Mouse (Mus musculus): ENCODE results near the gene Dock7. TPM values are rescaled to one million over a fixed set of nuclear protein-coding genes. Genes with fewer than 3 reads are reported as not detected.

Gene Dock7
- total RNA-seq, 1 experiment from 2014 or later = 22.9 TPM

DNA sequence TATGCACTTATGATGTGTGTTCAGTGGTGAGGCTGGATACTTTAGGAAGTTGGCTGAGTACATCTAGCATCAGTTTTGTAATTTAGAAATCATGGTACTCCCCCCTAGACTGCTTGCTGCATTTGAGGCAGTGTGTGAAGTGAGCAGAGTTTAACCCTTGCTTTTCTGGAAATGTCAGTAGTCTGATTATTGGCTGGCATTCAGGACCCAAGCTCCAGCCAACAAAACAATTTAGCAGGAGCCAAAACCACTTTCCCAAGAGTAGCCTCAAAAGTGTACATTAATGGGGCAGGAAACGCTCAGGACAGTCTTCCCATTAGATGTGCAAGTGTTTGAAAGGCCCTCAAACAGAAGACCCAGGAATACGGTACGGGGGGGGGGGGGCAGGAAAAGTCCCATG lies 2.8 kb upstream of the Dock7 start:
- no peak for ATAC-seq (replicated peaks; ENCODE audit: insufficient number of reproducible peaks, low FRiP score, low TSS enrichment, poor library complexity, severe bottlenecking)

GRCm38 (mm10) chr4:99122786-99123185 lies 2.1 kb upstream of the Dock7 start:
- ATAC-seq (replicated peaks; ENCODE audit: insufficient number of reproducible peaks, low FRiP score, low TSS enrichment, poor library complexity, severe bottlenecking) = no peak

DNA sequence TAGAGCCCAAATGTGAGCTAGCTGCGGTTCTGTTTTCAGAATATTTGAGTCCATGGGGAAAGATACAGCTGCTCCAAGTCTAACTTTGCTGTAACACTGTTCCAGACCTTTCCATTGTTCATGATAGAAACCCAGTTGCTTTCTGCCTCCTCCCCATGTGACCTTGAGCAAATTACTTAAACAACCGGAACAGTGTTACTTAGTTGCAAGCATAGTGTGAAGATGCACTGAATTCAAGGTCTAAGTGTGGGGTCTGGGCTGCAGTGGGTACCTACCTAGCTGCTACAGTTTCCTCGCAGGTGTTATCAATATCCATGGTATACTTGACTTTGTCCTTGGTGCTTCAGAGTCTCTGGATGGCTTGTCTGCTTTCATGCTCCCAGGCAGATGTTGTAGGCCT lies 1.3 kb upstream of the Dock7 start:
- ATAC-seq (replicated peaks; ENCODE audit: insufficient number of reproducible peaks, low FRiP score, low TSS enrichment, poor library complexity, severe bottlenecking) = no peak

DNA sequence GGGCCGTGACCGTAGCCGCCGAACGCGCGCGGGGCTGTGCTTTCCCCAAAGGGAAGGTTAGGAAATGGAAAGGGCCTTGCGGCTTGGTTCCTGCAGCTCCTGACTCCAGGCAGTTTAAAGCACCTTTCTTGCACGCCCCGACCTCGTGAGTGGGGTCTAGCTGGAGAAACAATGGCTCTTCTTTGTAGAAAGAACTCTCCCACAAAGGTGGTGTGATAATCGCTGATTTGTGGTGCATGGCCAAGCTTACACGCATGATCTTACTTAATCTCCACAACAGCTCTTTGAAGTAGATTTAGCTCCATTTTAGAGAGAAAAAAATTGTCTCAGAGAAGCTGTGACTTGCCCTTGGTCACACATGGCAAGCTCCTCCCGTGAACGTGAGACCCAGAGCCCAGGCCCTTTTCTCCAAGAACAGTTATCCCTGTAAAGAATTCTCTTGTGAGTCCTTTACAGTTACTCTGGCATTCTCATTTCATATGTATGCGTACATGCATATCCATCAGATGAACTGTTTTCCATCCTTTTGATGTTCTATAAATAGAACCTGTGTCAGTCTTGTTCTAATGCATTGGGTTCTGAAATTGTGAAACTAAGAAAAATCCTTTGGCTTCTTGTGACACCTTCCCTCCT lies 524 bp upstream of the Dock7 start:
- ATAC-seq (replicated peaks; ENCODE audit: insufficient number of reproducible peaks, low FRiP score, low TSS enrichment, poor library complexity, severe bottlenecking) = no peak

DNA sequence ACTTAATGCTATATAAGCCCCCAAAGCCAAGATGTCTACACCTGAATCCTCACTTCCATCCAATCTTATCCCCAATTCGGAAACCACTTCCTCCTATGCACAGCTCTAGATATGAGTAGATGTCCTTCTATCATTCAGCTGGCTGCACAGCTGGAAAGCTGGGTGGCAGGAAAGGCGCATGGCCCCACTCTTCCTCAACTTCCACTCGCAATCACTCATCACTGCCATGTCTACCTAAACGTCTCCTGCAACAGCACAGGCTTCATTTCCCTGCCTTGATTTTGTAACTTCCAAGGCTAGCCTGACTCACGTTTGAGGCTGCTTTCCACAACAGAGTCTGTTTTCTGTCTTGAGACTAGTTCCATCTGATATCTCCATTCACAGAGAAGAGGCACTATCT lies 1.7 kb downstream of the Dock7 start:
- no peak for ATAC-seq (replicated peaks; ENCODE audit: insufficient number of reproducible peaks, low FRiP score, low TSS enrichment, poor library complexity, severe bottlenecking)

- no peak for ATAC-seq (replicated peaks; ENCODE audit: insufficient number of reproducible peaks, low FRiP score, low TSS enrichment, poor library complexity, severe bottlenecking)
Measured at GRCm38 (mm10) chr4:99115797-99116196, 4.9 kb downstream of the Dock7 start.

DNA sequence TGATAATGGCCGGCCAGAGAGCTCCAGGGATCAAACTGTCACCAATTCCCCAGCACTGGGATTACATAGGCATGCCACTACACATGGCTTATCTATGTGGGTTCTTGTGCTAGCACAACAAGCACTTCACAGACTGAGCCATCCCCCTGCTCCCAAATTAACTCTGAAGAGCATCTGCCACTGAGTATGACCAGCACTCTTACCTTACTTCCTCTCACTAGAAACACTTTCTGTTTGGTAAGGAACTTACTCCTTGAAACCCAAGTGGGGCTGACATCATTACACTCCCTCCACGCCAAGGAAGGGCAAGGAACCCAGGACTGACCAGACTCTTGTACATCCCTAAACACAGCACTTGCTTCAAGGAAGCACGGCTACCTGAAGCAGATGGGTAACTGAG lies 9.0 kb downstream of the Dock7 start:
- no peak for ATAC-seq (replicated peaks; ENCODE audit: insufficient number of reproducible peaks, low FRiP score, low TSS enrichment, poor library complexity, severe bottlenecking)

DNA sequence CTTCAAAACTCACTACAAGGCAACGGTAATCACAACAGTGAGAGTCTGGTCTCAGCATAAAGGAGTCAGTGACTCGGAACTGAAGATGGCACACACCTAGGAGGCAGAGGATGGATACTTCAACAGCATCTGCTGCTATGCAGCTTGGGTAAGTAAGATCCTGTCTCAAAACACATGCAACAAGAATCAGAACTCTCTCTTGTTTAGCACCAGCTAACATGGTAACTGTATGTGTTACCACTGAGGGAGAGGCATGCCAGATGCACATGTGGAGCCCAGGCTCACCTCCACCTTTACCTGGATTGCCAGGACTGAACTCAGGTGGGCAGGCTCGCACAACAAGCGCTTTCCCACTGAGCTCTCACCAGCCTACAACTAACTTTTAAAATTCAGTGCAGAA lies 11.9 kb downstream of the Dock7 start:
- ATAC-seq (replicated peaks; ENCODE audit: insufficient number of reproducible peaks, low FRiP score, low TSS enrichment, poor library complexity, severe bottlenecking) = no peak

GRCm38 (mm10) chr4:99102846-99103245 lies 17.9 kb downstream of the Dock7 start:
- no peak for ATAC-seq (replicated peaks; ENCODE audit: insufficient number of reproducible peaks, low FRiP score, low TSS enrichment, poor library complexity, severe bottlenecking)

- no peak for ATAC-seq (replicated peaks; ENCODE audit: insufficient number of reproducible peaks, low FRiP score, low TSS enrichment, poor library complexity, severe bottlenecking)
Measured at GRCm38 (mm10) chr4:99100724-99101123, 20.0 kb downstream of the Dock7 start.

DNA sequence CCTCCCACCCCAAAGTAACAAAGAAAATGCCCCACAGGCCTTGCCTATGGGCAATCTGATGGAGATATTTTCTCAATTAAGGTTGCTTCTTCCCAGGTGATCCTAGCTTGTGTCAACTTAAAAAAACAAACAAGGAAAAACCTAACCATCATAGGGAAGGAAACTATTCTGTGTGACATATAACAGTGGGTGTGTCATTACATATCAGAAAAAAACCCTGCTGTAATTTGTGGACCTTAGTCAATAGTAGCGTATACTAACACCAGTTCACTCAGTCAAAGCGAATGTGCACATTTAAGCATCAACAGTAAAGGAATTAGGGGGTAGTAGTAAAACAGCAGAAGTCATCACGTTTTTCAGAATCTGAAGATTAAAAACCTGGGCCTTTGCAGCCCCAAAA lies 28.9 kb downstream of the Dock7 start:
- no peak for ATAC-seq (replicated peaks; ENCODE audit: insufficient number of reproducible peaks, low FRiP score, low TSS enrichment, poor library complexity, severe bottlenecking)

- ATAC-seq (replicated peaks; ENCODE audit: insufficient number of reproducible peaks, low FRiP score, low TSS enrichment, poor library complexity, severe bottlenecking) = no peak
Measured at GRCm38 (mm10) chr4:99091151-99091701, 29.5 kb downstream of the Dock7 start.

DNA sequence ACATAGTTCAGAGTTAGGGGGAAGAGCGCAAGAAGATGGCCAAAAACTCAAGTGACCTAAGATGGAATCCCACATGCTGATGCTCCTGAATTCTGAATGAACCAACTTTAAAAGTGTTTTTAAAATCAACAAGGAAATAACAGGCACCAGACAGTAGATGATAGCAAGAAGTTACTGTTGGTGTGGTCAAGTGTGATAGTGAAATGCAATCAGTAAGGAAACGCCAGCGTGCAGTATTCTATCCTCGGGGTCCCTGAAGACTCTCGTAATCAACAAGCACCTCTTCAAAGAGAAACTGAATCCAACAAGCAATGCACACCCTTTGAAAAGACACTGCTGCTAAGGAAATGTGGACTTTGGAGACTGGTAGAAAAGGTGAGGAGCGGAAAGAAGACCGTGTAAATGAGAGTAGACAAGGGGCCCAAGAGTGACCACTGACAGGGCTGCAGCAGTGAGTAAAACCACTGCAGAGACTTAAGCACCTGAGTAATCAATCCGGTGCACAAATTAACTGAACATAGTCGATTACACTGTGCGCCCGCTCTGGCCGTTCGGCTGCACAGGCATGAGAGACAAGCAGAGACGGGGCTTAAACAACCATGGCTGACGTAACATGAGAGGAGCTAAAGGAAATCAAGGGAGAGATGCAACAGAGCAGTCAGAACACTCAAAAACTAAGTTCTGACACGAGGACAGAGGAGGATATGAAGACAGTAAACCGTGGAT lies 32.8 kb downstream of the Dock7 start:
- ATAC-seq (replicated peaks; ENCODE audit: insufficient number of reproducible peaks, low FRiP score, low TSS enrichment, poor library complexity, severe bottlenecking) = no peak

DNA sequence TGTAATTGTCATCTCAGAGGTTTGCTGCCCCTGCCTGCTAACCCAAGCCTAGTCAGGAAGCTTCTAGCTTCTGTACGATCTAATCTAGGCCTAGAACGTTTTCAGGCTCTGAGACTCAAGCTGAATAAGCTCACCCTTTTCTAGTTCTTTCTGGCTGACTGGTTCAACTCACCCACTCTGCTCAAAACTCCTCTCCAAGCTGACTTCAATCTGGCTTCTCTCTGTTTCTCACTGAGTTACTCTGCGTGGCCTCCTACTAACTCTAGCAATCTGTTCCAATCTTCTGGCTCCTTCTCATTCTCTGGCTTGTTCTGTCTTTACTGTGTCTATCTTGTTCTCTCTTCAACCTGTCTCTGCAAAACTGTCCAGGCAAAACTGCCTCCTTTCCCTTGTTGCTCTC lies 36.9 kb downstream of the Dock7 start:
- no peak for ATAC-seq (replicated peaks; ENCODE audit: insufficient number of reproducible peaks, low FRiP score, low TSS enrichment, poor library complexity, severe bottlenecking)

DNA sequence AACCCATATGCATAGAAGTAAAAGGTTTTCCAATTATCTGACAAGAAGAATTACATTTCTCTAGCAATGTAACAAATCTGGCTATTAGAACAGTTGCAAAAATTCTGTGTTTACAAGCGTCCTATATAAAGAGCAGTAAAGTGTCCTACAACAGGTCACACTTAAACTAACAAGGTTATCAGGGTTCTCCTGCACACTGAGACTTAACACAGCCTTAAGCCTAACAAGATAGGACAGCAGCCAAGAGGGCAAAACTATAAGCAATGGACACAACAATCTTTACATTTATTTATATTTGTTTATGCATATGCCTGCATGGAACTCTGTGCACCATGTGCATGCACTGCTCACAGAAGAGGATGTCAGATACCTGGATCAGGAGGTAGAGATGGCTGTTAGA lies 39.5 kb downstream of the Dock7 start:
- ATAC-seq (replicated peaks; ENCODE audit: insufficient number of reproducible peaks, low FRiP score, low TSS enrichment, poor library complexity, severe bottlenecking) = no peak

GRCm38 (mm10) chr4:99078005-99078404 lies 42.7 kb downstream of the Dock7 start:
- no peak for ATAC-seq (replicated peaks; ENCODE audit: insufficient number of reproducible peaks, low FRiP score, low TSS enrichment, poor library complexity, severe bottlenecking)

- ATAC-seq (replicated peaks; ENCODE audit: insufficient number of reproducible peaks, low FRiP score, low TSS enrichment, poor library complexity, severe bottlenecking) = no peak
Measured at GRCm38 (mm10) chr4:99068806-99069205, 51.9 kb downstream of the Dock7 start.

DNA sequence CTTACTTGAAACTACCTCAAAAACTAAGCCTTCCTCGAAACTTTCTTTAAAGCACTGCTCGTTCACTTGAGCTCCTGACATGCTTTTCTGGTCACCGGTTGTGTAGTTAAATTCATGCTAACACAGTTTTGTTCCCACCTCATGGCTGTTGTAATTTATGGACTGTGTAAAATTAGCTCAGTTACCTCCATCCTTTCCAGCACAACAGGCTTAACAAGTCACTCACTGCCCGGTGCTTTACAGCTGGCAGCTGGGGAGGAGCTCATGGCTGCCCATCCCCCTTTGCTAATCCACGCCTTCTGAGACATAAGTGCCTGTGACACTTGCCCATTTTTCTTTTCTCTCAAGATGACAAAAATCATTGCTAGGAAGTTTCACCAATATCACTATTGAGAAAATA lies 56.2 kb downstream of the Dock7 start:
- ATAC-seq (replicated peaks; ENCODE audit: insufficient number of reproducible peaks, low FRiP score, low TSS enrichment, poor library complexity, severe bottlenecking) = no peak

DNA sequence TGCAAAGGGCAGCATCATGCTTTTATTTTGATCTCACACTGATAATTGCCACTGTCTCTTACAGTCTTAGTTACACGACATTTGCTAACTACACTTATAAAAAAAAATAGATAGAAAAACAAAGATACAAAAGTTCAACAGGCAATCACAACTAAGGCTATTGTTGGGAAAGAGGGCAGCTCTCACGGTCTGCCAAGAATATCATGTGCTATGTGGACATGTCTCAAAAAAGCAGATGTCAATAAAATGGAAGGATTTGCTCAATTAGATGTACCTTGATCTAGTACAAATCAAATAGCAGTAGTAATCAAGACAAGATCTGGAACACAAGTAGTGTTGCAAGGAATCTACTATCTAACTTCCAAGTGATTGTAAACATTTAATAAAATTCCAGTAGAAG lies 72.1 kb downstream of the Dock7 start:
- ATAC-seq (replicated peaks; ENCODE audit: insufficient number of reproducible peaks, low FRiP score, low TSS enrichment, poor library complexity, severe bottlenecking) = no peak

DNA sequence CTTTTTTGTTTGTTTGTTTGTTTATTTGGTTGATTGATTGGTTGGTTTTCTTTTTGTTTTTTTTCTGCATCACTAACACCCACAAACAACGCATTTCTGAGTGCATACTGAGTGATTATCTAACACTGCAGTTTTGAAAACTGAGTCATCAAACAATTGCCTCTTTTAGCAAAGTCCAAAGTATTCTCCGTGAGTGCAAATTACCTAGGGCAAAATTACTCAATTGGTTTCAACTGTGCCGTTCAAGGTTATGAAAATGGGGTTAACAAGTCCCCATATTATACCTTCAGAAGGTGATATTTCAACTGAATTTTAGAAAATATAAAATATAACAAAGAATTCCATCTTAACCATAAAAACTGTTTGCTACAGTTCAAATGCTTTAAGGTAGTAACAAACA lies 74.2 kb downstream of the Dock7 start:
- ATAC-seq (replicated peaks; ENCODE audit: insufficient number of reproducible peaks, low FRiP score, low TSS enrichment, poor library complexity, severe bottlenecking) = no peak

Measured in monocyte, adult 5-6 weeks (primary cell).